Mouse (Mus musculus): ENCODE data around the gene Prss16.

Prss16 gene

GRCm38 (mm10) chr13:22009642-22010041, at the start of gene Prss16:
TSS of gene Prss16 (minus strand) at chr13:22009742.
- DNase-seq (ENCODE audit: low spot score in 2 of 2): no peak

- no peak for DNase-seq (ENCODE audit: low spot score in 2 of 2)
Observed at GRCm38 (mm10) chr13:22053754-22054153, 44.2 kb upstream of the Prss16 start.

GRCm38 (mm10) chr13:22051523-22051859, 41.9 kb upstream of the Prss16 start:
- DNase-seq (ENCODE audit: low spot score in 2 of 2): no peak

DNA sequence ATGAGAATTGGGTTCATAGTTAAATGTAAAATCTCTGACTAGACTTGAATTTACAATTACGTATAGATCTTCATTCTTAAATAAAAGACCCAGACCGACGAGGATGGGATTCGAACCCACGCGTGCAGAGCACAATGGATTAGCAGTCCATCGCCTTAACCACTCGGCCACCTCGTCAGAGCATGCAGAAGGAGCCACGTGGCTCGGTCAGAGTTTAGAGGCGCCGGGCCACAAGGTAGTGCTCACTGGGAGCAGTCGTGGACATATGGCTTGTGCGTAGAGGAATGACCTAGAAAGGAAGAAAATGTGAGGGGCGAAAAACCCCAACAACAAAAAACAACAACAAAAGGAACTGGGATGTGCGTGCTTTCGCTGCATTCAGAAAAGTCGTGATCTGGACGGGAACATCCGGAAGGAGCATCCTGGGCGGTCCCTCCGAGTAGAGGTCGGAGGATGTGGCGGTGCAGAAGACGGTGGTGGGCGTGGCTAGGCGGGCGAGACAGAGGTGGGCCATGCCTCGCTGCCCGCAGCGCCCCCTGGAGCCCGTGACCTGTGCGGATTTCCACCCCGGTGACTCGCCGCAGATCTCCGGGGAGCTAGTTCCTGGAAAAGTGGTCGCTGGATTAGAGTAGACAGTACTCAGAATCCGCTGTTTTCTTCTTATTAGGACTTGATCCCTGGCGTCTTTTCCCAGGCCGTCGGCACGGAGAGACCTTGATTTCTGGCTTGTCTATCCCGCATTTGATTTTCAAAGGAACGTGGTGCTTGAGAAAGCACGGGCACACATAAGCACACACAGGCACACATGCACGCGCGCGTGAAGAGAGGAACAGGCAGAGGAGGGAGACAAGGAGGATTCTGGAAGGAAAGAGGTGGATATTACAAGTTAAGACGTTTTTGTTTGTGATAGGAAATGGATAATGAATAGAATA, 41.3 kb upstream of the Prss16 start:
- DNase-seq (ENCODE audit: low spot score in 2 of 2): peak; percentile 91 to 96

- DNase-seq (ENCODE audit: low spot score in 2 of 2): no peak
Observed at GRCm38 (mm10) chr13:22049737-22050440, 40.3 kb upstream of the Prss16 start.

- DNase-seq (ENCODE audit: low spot score in 2 of 2): no peak
Observed at GRCm38 (mm10) chr13:22049041-22049440, 39.5 kb upstream of the Prss16 start.

DNA sequence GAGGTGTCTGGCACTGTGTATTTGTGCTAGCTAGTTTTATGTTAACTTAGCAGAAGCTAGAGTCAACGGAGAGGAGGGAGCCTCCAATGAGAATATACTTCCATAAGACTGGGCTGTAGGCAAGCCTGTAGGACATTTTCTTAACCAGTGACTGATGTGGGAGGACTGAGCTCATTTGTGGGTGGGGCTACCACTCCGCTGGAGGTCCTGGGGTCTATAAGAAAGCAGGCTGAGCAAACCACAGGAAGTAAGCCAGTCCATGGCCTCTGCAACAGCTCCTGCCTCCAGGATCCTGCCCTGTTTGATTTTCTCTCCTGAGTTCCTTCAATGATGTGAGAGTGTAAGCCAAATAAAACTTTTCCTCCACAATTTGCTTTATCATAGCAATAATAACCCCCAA, 35.8 kb upstream of the Prss16 start:
- peak in 1 of 2 experiments; percentile 56 for DNase-seq (ENCODE audit: low spot score in 2 of 2)

DNA sequence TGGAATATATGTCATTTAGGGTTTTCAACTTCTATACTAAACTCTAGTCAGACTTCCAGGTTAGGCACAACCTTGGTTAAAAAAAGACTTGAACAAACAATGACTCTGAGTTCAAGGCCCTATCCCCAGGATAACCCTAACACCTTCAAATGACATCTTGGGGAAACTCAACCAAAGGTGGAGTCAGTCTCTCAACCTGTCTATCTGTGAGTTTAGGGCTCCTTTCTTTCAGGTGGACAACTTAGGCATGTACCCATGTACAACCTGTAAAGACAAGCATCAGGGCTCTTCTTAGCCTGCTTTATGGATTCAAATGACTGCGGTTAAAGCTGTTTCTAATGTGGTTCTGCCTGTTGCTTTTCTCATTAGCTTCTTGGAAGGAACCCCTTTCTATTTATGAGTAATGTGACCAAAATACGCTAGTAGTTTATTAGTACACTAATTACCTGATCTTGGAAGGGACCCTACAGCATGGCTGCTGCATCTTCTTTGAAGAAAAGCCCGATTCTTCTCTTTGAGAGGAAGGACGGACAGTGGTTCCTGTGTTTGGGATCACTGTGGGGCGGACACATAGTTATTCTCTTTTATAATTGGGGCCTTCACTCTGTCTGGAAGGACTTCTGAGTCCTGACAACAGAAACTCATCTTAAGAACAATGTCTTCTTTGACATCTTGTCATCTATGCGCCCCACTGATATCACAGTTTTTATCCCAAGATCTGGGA, 35.1 kb upstream of the Prss16 start:
- DNase-seq (ENCODE audit: low spot score in 2 of 2): peak in 1 of 2 experiments; percentile 49

- peak; percentile 45 to 69 for DNase-seq (ENCODE audit: low spot score in 2 of 2)
Observed at GRCm38 (mm10) chr13:22043503-22044431, 34.2 kb upstream of the Prss16 start.

DNA sequence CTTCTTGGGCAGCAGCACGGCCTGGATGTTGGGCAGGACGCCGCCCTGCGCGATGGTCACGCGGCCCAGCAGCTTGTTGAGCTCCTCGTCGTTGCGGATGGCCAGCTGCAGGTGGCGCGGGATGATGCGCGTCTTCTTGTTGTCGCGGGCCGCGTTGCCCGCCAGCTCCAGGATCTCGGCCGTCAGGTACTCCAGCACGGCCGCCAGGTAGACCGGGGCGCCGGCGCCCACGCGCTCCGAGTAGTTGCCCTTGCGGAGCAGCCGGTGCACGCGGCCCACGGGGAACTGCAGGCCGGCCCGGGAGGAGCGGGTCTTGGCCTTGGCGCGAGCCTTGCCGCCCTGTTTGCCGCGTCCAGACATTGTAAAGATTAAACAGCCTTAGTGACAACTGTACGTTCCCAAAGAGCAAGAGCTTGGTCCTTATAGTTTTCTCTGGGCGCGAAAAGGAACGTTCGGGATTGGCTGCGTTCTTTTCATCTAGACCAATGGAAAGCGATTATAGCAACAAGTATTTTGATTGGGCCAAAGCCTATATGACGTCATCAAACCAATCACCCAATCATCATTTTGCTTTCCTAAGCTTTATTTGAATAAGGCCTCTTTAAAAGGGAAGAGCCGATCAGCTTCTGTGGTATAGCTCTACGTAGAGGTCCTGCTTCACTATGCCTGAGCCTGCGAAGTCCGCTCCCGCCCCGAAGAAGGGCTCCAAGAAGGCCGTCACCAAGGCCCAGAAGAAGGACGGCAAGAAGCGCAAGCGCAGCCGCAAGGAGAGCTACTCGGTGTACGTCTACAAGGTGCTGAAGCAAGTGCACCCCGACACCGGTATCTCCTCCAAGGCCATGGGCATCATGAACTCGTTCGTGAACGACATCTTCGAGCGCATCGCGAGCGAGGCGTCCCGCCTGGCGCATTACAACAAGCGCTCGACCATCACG, 33.3 kb upstream of the Prss16 start, which contains the start of the genes Hist1h2ag and Hist1h2bj:
Gene Hist1h2ag, minus strand, starts transcription at position 377 of the 935 bp plus-strand sequence.
Gene Hist1h2bj, plus strand, starts transcription at position 647 of the 935 bp plus-strand sequence.
- peak; percentile 88 to 91 for DNase-seq (ENCODE audit: low spot score in 2 of 2)

DNA sequence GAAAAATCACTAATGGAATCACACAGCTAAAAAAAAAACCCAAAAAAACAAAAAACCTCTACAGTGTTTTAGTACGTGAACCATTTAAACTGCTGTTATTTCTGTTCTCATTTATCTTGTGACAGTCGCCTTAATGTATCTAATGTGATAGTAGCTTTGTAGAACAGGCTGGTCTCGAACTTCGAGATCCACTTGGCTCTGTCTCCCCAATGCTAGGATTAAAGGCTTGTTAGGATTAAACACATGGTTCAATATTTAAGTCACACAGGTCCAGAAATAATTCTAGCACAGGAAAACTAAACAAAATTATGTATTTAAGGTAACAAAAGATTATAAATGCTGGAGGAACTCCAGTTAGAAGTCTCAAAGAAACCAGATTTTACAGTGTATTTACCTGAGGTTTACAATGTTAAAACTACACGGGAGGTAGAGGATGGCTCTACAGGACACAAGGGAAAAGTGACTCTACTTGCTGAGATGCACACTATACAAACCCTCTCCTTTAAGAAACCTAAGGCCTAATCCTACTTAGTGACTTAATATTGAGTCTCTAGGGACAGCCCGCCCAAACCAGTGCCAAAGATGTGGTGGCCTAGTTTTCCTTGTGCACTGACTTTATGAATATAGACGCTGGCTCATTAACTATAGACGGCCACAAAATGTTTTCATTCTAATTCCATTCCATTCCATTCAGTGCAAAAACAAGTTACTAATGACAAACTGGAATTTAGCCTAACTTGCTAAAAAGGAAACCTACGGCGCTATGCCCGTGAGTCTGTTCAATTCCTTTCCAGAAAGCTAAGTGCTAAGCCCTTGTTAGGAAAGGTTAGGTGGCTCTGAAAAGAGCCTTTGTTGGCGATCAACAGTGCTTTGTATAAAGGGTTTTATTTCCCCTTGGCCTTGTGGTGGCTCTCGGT, 32.4 kb upstream of the Prss16 start:
- peak in 1 of 2 experiments; percentile 66 for DNase-seq (ENCODE audit: low spot score in 2 of 2)

DNA sequence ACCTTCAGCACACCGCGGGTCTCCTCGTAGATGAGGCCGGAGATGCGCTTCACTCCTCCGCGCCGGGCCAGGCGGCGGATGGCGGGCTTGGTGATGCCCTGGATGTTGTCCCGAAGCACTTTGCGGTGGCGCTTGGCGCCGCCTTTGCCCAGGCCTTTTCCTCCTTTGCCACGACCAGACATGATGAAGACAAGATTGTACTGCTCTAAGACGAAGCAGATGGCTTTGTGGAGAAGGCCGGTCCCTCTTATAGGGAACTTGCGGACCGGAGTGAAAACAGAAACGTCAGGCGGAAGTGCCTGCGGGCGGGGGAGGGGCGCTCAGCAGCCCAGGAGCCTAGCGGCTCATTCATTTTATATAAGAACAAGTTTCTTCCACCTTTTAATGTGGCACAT, 31.6 kb upstream of the Prss16 start, which contains the start of gene Hist1h4i:
Gene Hist1h4i, minus strand, starts transcription at position 221 of the 395 bp plus-strand sequence.
- peak; percentile 98 to 99 for DNase-seq (ENCODE audit: low spot score in 2 of 2)

GRCm38 (mm10) chr13:22040464-22041141, 31.1 kb upstream of the Prss16 start:
- no peak for DNase-seq (ENCODE audit: low spot score in 2 of 2)

DNA sequence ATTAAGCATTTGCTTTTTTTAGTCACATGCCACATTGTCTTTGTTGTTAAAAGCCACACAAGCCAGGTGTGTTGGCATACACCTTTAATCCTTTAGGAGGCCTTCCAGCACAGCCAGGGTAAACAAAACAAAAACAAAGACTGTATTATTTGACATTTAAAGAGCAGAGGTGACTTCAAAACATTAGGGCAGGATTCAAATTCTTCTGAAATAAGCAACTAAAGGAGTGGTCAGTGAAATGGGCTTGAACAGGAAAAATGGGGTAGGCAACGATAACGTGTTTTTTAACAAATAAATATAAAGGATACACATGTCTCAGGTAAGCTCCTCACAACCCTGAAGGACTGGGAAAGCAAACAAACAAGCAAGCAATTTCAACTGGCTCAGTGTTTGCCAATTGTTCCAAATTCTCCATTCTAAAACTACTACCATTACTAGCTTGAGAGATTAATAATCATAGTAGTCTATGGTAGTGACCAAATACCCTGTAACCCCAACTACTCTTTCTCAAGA, 30.5 kb upstream of the Prss16 start:
- DNase-seq (ENCODE audit: low spot score in 2 of 2): no peak

DNA sequence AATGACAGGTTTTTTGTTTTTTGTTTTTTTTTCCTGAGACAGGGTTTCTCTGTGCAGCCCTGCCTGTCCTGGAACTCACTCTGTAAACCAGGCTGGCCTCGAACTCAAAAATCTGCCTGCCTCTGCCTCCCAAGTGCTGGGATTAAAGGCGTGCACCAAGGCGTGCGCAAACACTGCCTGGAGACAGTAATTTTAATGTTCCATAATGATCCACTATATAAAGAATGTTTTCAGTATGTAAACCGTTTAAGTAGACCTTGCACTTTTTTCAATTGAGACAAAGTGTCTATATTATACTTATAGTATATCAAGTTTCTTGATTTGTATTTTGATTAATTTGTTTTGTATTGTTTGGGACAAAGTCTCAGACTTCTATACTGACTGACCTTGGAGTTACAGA, 29.8 kb upstream of the Prss16 start:
- no peak for DNase-seq (ENCODE audit: low spot score in 2 of 2)

DNA sequence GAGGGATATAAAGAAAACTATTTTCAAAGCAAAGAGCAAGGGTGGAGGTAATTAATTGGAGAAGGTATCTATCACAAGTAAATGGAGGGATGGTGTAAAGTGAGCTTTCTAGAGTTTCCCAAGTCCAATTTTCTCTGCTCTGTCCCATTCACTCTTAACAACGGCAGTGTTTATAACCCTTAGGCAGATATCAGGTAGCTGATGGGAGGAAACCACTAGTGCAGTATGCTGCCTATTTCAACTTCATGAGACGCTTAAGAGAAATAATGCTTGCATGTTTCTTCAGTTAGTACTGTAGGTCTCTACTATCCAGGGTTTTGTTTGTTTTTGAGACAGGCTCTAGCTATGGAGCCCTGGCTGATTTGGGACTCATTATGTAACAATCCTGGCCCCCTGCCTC, 27.9 kb upstream of the Prss16 start:
- no peak for DNase-seq (ENCODE audit: low spot score in 2 of 2)

DNA sequence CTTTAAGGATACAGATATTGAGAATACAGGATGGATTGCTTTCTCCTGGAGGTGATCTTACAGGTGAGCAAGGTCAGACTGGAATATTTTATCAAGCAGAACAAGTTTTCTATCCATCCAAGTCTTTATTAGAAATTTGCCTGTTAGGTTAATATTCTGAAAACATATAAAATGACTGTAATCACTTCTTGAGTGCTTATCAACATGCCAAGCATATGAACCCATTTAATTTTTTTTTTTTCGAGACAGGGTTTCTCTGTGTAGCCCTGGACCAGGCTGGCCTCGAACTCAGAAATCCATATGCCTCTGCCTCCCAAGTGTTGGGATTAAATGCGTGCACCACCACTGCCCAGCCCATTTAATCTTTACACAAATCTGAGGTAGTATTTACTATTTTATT, 27.4 kb upstream of the Prss16 start:
- no peak for DNase-seq (ENCODE audit: low spot score in 2 of 2)

All from spleen, postnatal 4 days (tissue).